Mouse (Mus musculus): Measurements from ENCODE around the gene Taf1a.

Taf1a gene

DNA sequence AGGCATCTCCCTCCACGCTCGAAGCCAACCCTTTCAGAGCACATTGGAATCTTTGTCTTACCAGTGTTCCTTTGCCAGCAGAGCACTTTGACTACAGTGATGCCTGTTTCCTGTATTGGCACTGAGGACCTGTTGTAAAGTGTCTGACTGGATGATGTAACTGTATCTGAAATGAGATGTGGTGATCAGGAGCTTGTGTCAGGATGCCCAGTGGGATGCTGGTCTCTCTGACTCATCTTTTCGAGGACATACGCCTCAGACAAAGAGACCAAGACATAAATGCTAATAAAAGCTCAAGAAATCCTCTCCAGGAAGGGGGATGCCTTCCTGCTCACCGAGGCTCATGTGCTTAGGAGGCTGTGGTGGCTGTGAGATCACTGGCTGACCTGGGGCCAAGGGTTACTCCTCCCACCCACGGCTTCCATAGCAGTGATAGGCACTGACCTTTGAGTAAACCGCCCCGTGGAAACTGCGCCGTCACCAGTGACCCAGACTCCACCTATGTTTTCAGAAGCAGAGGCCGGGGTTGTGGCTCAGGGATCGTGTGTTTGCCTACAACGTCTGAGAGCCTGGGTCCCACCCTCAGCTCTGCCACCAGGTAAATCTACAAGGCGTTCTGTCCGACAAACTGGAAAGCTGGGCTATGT, 25.4 kb downstream of the Taf1a start:
- DNase-seq, result no peak

GRCm38 (mm10) chr1:183417873-183418272, 29.1 kb downstream of the Taf1a start, which contains the start of gene Hhipl2:
Gene Hhipl2, plus strand, starts transcription at chr1:183418215.
- DNase-seq, result no peak

DNA sequence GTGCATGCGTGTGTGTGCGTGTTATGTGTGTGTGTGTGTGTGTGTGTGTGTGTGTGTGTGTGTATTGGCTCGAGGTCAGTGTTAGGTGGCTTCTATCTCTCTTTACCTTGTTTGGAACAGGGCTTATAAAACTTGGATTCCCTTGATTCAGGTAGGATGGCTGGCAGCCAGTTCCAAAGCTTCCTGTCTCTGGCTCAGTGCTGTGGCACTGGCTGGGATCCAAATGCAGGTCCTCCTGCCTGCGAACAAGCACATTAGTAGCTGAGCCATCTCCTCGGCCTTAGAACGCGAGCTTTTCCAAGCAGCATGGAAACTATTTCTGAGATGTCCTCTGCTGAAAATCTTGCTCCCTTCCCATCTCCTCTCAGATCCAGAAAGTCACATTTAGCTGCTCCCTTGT, 31.0 kb downstream of the Taf1a start:
- DNase-seq, result no peak

- no peak for DNase-seq
Observed at GRCm38 (mm10) chr1:183420296-183420695, 31.5 kb downstream of the Taf1a start.

- DNase-seq, result no peak
Observed at GRCm38 (mm10) chr1:183424100-183424499, 35.3 kb downstream of the Taf1a start.

DNA sequence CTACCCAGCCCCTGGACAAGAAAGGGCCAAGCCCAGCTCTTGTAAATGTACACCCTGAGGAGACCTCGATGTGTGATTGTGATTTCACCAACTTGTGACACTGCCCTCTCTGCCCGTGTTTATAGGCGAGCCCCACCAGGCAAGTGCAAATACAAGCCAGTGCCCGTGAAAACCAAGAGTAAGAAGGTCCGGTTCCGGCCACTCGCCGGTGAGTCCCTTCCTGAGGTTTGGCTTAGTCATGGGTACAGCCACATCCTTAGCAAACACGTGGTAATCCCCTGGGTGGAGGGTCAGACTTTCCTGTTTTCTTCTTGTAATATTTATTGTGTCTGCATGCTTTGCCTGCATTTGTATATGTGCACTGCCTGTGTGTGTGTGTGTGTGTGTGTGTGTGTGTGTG, 46.1 kb downstream of the Taf1a start:
- no peak for DNase-seq

- peak; percentile 65 for DNase-seq
Observed at GRCm38 (mm10) chr1:183439036-183439435, 50.3 kb downstream of the Taf1a start.

GRCm38 (mm10) chr1:183442015-183442774, 53.4 kb downstream of the Taf1a start:
- peak; percentile 75 for DNase-seq

- DNase-seq, result no peak
Observed at GRCm38 (mm10) chr1:183453066-183453465, 64.3 kb downstream of the Taf1a start.

All from liver (tissue).